Comparison of ENCODE assay signal across 14 mouse cellular contexts in the genomic region with DNA sequence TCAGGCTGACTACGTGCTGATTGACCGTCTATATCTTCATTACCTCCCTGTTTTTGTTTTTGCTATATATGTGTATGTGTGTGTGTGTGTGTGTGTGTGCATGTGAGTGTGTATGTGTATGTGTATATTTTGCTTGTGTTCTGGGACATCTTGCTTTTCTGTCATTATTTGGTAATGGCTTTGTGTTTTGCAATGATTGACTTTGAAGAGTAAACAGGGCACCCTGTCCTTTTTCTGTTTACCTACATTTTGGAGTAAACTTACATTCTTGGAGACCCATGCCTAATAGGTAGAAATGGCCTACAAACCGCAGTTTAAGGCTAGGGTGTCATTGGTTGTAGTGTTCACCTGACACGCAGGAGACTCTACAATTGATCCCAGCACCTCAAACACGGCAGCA.
"Had no signal": no experiment of that assay in that cellular context is flagged by ENCODE, and none has a peak within 500 bp of the region (broad histone marks: within the 10 kb centered on the region; RNA-seq: fewer than 3 reads in every experiment).

No protein-coding gene starts in this region.

- H3K4me1 ChIP-seq: megakaryocyte, embryonic 14.5 days; midbrain, embryonic 15.5 days had no signal

- H3K27me3 ChIP-seq: megakaryocyte, embryonic 14.5 days; midbrain, embryonic 15.5 days had no signal

- H3K9me3 ChIP-seq: limb, embryonic 10.5 days; megakaryocyte, embryonic 14.5 days; midbrain, embryonic 15.5 days had no signal

- H3K36me3 ChIP-seq: limb, embryonic 10.5 days; midbrain, embryonic 15.5 days had no signal

- H3K27ac ChIP-seq: left cerebral cortex, adult 2 months; limb, embryonic 10.5 days; liver, embryonic 14.5 days; macrophage; midbrain, embryonic 15.5 days had no signal

- H3K9ac ChIP-seq: liver, embryonic 14.5 days; midbrain, embryonic 15.5 days had no signal

- H3K4me3 ChIP-seq: left cerebral cortex, adult 2 months; limb, embryonic 10.5 days; megakaryocyte, embryonic 14.5 days; midbrain, embryonic 15.5 days had no signal

- DNase-seq: kidney, adult 18-20 months; kidney, postnatal 14 days; lung, adult 2 months; lung, postnatal 10 days; right cerebral cortex, adult 18-20 months; right cerebral cortex, postnatal 25 days; thymus, postnatal 36 days had no signal

- ATAC-seq: midbrain, embryonic 15.5 days had no signal

- H3K4me2 ChIP-seq: midbrain, embryonic 11.5 days; midbrain, embryonic 15.5 days had no signal
